Mouse (Mus musculus) cerebellum, adult 2 months (tissue): ENCODE results near the gene Moap1.

ENCODE experiments used
- CTCF ChIP-seq: fragments of 200-500 bp; IDR thresholded peaks from 2 replicates; pipeline ENCODE4 v1.5.1; 2011; ENCODE audit warnings: low read depth, mild to moderate bottlenecking, control low read depth, low read length, moderate library complexity, borderline replicate concordance; ENCODE audit not compliant: insufficient read depth
- POLR2A ChIP-seq: fragments of 200-500 bp; IDR thresholded peaks from 2 replicates; pipeline ENCODE4 v1.6.1; 2011; ENCODE audit warnings: low read length, control low read depth, borderline replicate concordance; ENCODE audit not compliant: insufficient read depth

GRCm38 (mm10) chr12:102758936-102759335, 15.5 kb upstream of the Moap1 start:
- no peak for TF ChIP-seq POLR2A
- TF ChIP-seq CTCF = no peak
